Mouse (Mus musculus): ENCODE data around the gene Adnp.

DNA sequence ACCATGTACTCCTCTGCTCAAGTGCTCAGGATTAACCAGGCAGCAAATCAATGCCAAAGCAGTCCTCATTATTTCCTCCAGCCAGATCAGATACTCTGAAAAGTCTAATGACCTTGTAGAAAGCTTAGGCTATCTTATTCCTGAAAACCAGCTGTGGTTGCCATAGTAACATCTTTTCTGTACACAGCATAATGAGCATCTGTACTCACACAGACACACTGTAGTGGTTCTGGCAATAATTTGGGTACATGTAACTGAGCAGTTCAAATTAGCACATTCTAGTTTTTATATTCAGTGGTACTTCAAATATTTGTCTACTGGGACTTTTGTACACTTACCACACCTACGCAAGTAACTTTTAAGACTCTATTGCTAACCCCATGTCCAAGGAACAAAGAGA lies 8.5 kb downstream of the Adnp start:
- no peak for TF ChIP-seq POLR2A (IDR thresholded peaks at IDR 0.05; ENCODE audit: borderline replicate concordance, low read depth, low read length)
- no peak for TF ChIP-seq CTCF (IDR thresholded peaks at IDR 0.05; ENCODE audit: low read depth, low read length)
